Mouse (Mus musculus): ENCODE measurements around the gene Slc17a9.

Slc17a9 gene

GRCm38 (mm10) chr2:180724585-180725413 is at the start of gene Slc17a9:
Slc17a9 (plus strand) TSS chr2:180725263.
- in situ Hi-C loops (cut with MboI): no loop called here

GRCm38 (mm10) chr2:180676706-180677105 is 48.4 kb upstream of the Slc17a9 start:
- in situ Hi-C loops (cut with MboI): no loop called here

- in situ Hi-C loops (cut with MboI): no loop called here
These were observed 46.4 kb upstream of the Slc17a9 start for GRCm38 (mm10) chr2:180678609-180679140.

- in situ Hi-C loops (cut with MboI): no loop called here
These were observed 43.8 kb upstream of the Slc17a9 start for GRCm38 (mm10) chr2:180681225-180681624.

- in situ Hi-C loops (cut with MboI): no loop called here
These were observed 41.5 kb upstream of the Slc17a9 start for GRCm38 (mm10) chr2:180683524-180683923.

- in situ Hi-C loops (cut with MboI): no loop called here
These were observed 41.0 kb upstream of the Slc17a9 start for GRCm38 (mm10) chr2:180684031-180684430.

GRCm38 (mm10) chr2:180689841-180690240 is 35.2 kb upstream of the Slc17a9 start:
- in situ Hi-C loops (cut with MboI): no loop called here

- in situ Hi-C loops (cut with MboI): no loop called here
These were observed 32.4 kb upstream of the Slc17a9 start for GRCm38 (mm10) chr2:180692630-180693029.

GRCm38 (mm10) chr2:180695176-180695575 is 29.9 kb upstream of the Slc17a9 start:
- in situ Hi-C loops (cut with MboI): no loop called here

GRCm38 (mm10) chr2:180700457-180700856 is 24.6 kb upstream of the Slc17a9 start:
- in situ Hi-C loops (cut with MboI): no loop called here

- in situ Hi-C loops (cut with MboI): no loop called here
These were observed 23.9 kb upstream of the Slc17a9 start for GRCm38 (mm10) chr2:180701053-180701766.

- in situ Hi-C loops (cut with MboI): no loop called here
These were observed 23.1 kb upstream of the Slc17a9 start for GRCm38 (mm10) chr2:180701767-180702621.

GRCm38 (mm10) chr2:180702701-180703149 is 22.3 kb upstream of the Slc17a9 start:
- in situ Hi-C loops (cut with MboI): no loop called here

GRCm38 (mm10) chr2:180703175-180703574 is 21.9 kb upstream of the Slc17a9 start:
- in situ Hi-C loops (cut with MboI): no loop called here

GRCm38 (mm10) chr2:180703645-180704359 is 21.3 kb upstream of the Slc17a9 start:
- in situ Hi-C loops (cut with MboI): no loop called here

GRCm38 (mm10) chr2:180704591-180704990 is 20.5 kb upstream of the Slc17a9 start:
- in situ Hi-C loops (cut with MboI): no loop called here

- in situ Hi-C loops (cut with MboI): no loop called here
These were observed 20.0 kb upstream of the Slc17a9 start for GRCm38 (mm10) chr2:180705066-180705465.

GRCm38 (mm10) chr2:180705975-180706374 is 19.1 kb upstream of the Slc17a9 start:
- in situ Hi-C loops (cut with MboI): no loop called here

- in situ Hi-C loops (cut with MboI): no loop called here
These were observed 15.8 kb upstream of the Slc17a9 start for GRCm38 (mm10) chr2:180709023-180709922.

GRCm38 (mm10) chr2:180709923-180710272 is 15.2 kb upstream of the Slc17a9 start, which contains the start of the genes Dido1 and Gid8:
Dido1 (minus strand) TSS chr2:180709999.
Gid8 (plus strand) TSS chr2:180710117.
- in situ Hi-C loops (cut with MboI): no loop called here
